Mouse (Mus musculus) MEL (cell line): ENCODE data around the gene Cdkn2d. TPM values are rescaled to one million over a fixed set of nuclear protein-coding genes. Genes with fewer than 3 reads are reported as not detected.
A peak's percentile ranks its signal among the peaks of the same experiment; 100 is the strongest.

Experiments
- DNase-seq: peaks from one replicate; pipeline ENCODE4 v3.0.0; 2011; ENCODE audit warnings: low read depth, low spot score
- H3K27ac ChIP-seq: 2 replicates; pipeline ENCODE4 v1.5.1; 2012; ENCODE audit warnings: low read depth, mild to moderate bottlenecking, control low read depth, low read length, moderate library complexity; ENCODE audit not compliant: control insufficient read depth
- H3K27me3 ChIP-seq, 2 experiments: fragments of 150-350 bp in 1 of 2; sonication (generic) in 1 of 2; 2 replicates each; pipeline ENCODE4 v1.6.1; 2012; ENCODE audit warnings: low read length in 2 of 2, mild to moderate bottlenecking in 2 of 2, improper control_type of control experiment in 1 of 2, moderate library complexity in 1 of 2; ENCODE audit not compliant: insufficient read depth in 2 of 2, control insufficient read depth in 1 of 2
- H3K36me3 ChIP-seq, 2 experiments: 2 replicates each; pipeline ENCODE4 v1.6.1; 2012 to 2014; ENCODE audit warnings: low read length in 2 of 2, improper control_type of control experiment in 1 of 2, inconsistent platforms in 1 of 2, mild to moderate bottlenecking in 1 of 2; ENCODE audit not compliant: insufficient read depth in 2 of 2, control insufficient read depth in 1 of 2
- H3K4me1 ChIP-seq, 2 experiments: fragments of 150-350 bp in 1 of 2; sonication (generic) in 1 of 2; 2 replicates each; pipeline ENCODE4 v1.6.1; 2012; ENCODE audit warnings: low read length in 2 of 2, improper control_type of control experiment in 1 of 2, mild to moderate bottlenecking in 1 of 2; ENCODE audit not compliant: insufficient read depth in 2 of 2, control insufficient read depth in 1 of 2
- H3K4me3 ChIP-seq, 2 experiments: fragments of 150-350 bp in 1 of 2; sonication (generic) in 1 of 2; 2 replicates each; pipeline ENCODE4 v1.5.1; 2012; ENCODE audit warnings: low read depth in 2 of 2, low read length in 2 of 2, mild to moderate bottlenecking in 2 of 2, moderate library complexity in 2 of 2, control low read depth in 1 of 2, improper control_type of control experiment in 1 of 2; ENCODE audit not compliant: control insufficient read depth in 1 of 2, insufficient read depth in 1 of 2
- H3K79me2 ChIP-seq: 2 replicates; pipeline ENCODE4 v1.6.1; 2012; ENCODE audit warnings: mild to moderate bottlenecking, low read length, moderate library complexity; ENCODE audit not compliant: control insufficient read depth, poor library complexity, insufficient read depth
- H3K9ac ChIP-seq: 2 replicates; pipeline ENCODE4 v1.6.1; 2012; ENCODE audit warnings: low read depth, mild to moderate bottlenecking, control low read depth, low read length, moderate library complexity; ENCODE audit not compliant: control insufficient read depth, poor library complexity, severe bottlenecking
- H3K9me3 ChIP-seq: fragments of 150-350 bp; sonication (generic); replicated peaks from 2 replicates; pipeline ENCODE4 v1.6.1; 2012; ENCODE audit warnings: mild to moderate bottlenecking, low read length, improper control_type of control experiment, moderate library complexity; ENCODE audit not compliant: insufficient read depth
- CHD1 ChIP-seq: IDR thresholded peaks from 2 replicates; pipeline ENCODE4 v1.6.1; 2012; ENCODE audit warnings: low read depth, mild to moderate bottlenecking, inconsistent platforms, low read length, improper control_type of control experiment
- CHD2 ChIP-seq: IDR thresholded peaks from 2 replicates; pipeline ENCODE4 v1.6.1; 2011; ENCODE audit warnings: low read length, improper control_type of control experiment
- ELF1 ChIP-seq: IDR thresholded peaks from 2 replicates; pipeline ENCODE4 v1.6.1; 2014; ENCODE audit warnings: low read depth, mild to moderate bottlenecking, inconsistent platforms, low read length, improper control_type of control experiment, moderate library complexity
- JUND ChIP-seq: IDR thresholded peaks from 2 replicates; pipeline ENCODE4 v1.6.1; 2011; ENCODE audit warnings: low read depth, mild to moderate bottlenecking, improper control_type of control experiment, low read length
- KAT2A ChIP-seq: conservative IDR thresholded peaks from 2 replicates; pipeline ENCODE4 v1.6.1; 2012; ENCODE audit warnings: low read depth, low read length, improper control_type of control experiment, inconsistent platforms
- MAFK ChIP-seq: IDR thresholded peaks from 2 replicates; pipeline ENCODE4 v1.6.1; 2011; ENCODE audit warnings: low read depth, mild to moderate bottlenecking, low read length, improper control_type of control experiment, borderline replicate concordance
- MAZ ChIP-seq: IDR thresholded peaks from 2 replicates; pipeline ENCODE4 v1.6.1; 2012; ENCODE audit warnings: low read depth, mild to moderate bottlenecking, inconsistent platforms, low read length, improper control_type of control experiment
- MYB ChIP-seq: IDR thresholded peaks from 2 replicates; pipeline ENCODE4 v1.6.1; 2011; ENCODE audit warnings: mild to moderate bottlenecking, low read depth, low read length, improper control_type of control experiment
- POLR2A ChIP-seq, 2 experiments: IDR thresholded peaks; 2 replicates each; pipeline ENCODE4 v1.6.1; 2011 to 2012; ENCODE audit warnings: low read length in 2 of 2, mild to moderate bottlenecking in 2 of 2, control low read depth in 1 of 2, improper control_type of control experiment in 1 of 2, low read depth in 1 of 2, moderate library complexity in 1 of 2; ENCODE audit not compliant: control insufficient read depth in 1 of 2, insufficient read depth in 1 of 2, poor library complexity in 1 of 2
- POLR2AphosphoS2 ChIP-seq: IDR thresholded peaks from 2 replicates; pipeline ENCODE4 v1.6.1; 2011; ENCODE audit warnings: low read length, improper control_type of control experiment
- RCOR1 ChIP-seq: IDR thresholded peaks from 2 replicates; pipeline ENCODE4 v1.6.1; 2012; ENCODE audit warnings: low read depth, mild to moderate bottlenecking, inconsistent platforms, low read length, improper control_type of control experiment
- SIN3A ChIP-seq: IDR thresholded peaks from 2 replicates; pipeline ENCODE4 v1.6.1; 2012; ENCODE audit warnings: low read length, improper control_type of control experiment, inconsistent platforms
- SMC3 ChIP-seq: IDR thresholded peaks from 2 replicates; pipeline ENCODE4 v1.6.1; 2011; ENCODE audit warnings: low read depth, low read length, improper control_type of control experiment
- TAL1 ChIP-seq: IDR thresholded peaks from 2 replicates; pipeline ENCODE4 v1.6.1; 2012; ENCODE audit warnings: mild to moderate bottlenecking, inconsistent platforms, low read length, moderate library complexity, mixed read lengths
- USF1 ChIP-seq: IDR thresholded peaks from 2 replicates; pipeline ENCODE4 v1.6.1; 2014; ENCODE audit warnings: low read depth, mild to moderate bottlenecking, inconsistent platforms, low read length, improper control_type of control experiment, moderate library complexity
- USF2 ChIP-seq, 2 experiments: IDR thresholded peaks; 2 replicates each; pipeline ENCODE4 v1.6.1; 2011 to 2012; ENCODE audit warnings: improper control_type of control experiment in 2 of 2, low read length in 2 of 2, borderline replicate concordance in 1 of 2, inconsistent platforms in 1 of 2, low read depth in 1 of 2, mild to moderate bottlenecking in 1 of 2; ENCODE audit not compliant: insufficient read depth in 1 of 2
- ZKSCAN1 ChIP-seq: IDR thresholded peaks from 2 replicates; pipeline ENCODE4 v1.6.1; 2012; ENCODE audit warnings: low read depth, mild to moderate bottlenecking, inconsistent platforms, low read length, improper control_type of control experiment, moderate library complexity
- polyA plus RNA-seq, 2 experiments: library from polyadenylated mRNA; stranded (reverse) in 1 of 2; unstranded in 1 of 2; fragments of >175 nt in 1 of 2; fragments of >200 nt in 1 of 2; gene quantifications; 2 replicates each; pipeline versions ENCODE4 v1.2.1 to v1.2.4; 2012; ENCODE audit warnings: low replicate concordance in 2 of 2, low read depth in 1 of 2; ENCODE audit not compliant: insufficient read length in 2 of 2, insufficient read depth in 1 of 2, missing spikeins in 1 of 2
- total RNA-seq: library from RNA; depleted of rRNA; stranded (reverse); fragments of 300-350 nt; gene quantifications from 2 replicates; pipeline ENCODE4 v1.2.3, GENCODE M21; 2012

Gene Cdkn2d
- total and polyA plus RNA-seq, 3 experiments, result 40.1 to 67.9 TPM; not detected in 1

DNA sequence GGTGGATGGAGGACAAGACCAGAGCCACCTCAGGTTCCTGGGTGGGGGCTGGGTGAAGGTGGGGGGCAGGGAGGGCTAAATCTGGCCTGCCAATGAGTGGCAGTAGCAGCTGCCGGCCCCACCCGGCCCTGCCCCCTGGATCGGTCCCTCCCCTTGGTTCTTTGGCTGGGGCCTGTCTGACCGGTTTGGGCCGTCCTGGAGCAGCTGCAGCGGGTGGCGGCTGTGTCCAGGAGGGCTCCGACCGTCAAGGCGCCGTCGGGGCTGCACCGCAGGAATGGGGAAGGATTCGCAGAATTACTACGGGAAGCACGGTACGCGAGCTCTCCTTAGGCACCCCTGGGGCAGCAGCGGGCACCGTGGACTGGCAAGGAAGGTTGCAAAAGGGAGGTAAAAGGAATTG lies 46.4 kb upstream of the Cdkn2d start:
- TF ChIP-seq ELF1 (0 out of 2 replicates have a peak, but pooled peaks have one; percentile 8), SMC3 (no peak)
- H3K79me2 ChIP-seq, result no peaks in the 10 kb centered on the region
- no peaks in the 10 kb centered on the region for H3K27me3 ChIP-seq
- no peak overlapping the region for H3K4me3 ChIP-seq
- no peaks in the 10 kb centered on the region for H3K9me3 ChIP-seq
- H3K4me1 ChIP-seq, result no peaks in the 10 kb centered on the region
- H3K9ac ChIP-seq, result no peak overlapping the region
- H3K36me3 ChIP-seq, result no peaks in the 10 kb centered on the region
- H3K27ac ChIP-seq, result no peak overlapping the region
- no peak for DNase-seq

- Histone ChIP-seq H3K4me1 (no peaks in the 10 kb centered on the region), H3K27ac (no peak overlapping the region), H3K36me3 (no peaks in the 10 kb centered on the region), H3K79me2 (no peaks in the 10 kb centered on the region), H3K9me3 (no peaks in the 10 kb centered on the region), H3K27me3 (no peaks in the 10 kb centered on the region), H3K9ac (no peak overlapping the region), H3K4me3 (no peak overlapping the region)
- no peak for DNase-seq
- TF ChIP-seq SMC3, result no peak
- TF ChIP-seq CHD1, result no peak
- TF ChIP-seq KAT2A, result no peak
- TF ChIP-seq MYB, result no peak
- no peak for TF ChIP-seq JUND
- no peak for TF ChIP-seq MAZ
- no peak for TF ChIP-seq POLR2A (IDR thresholded peaks at IDR 0.05; ENCODE audit: control insufficient read depth in 1 of 2, insufficient read depth in 1 of 2, low read depth in 1 of 2, low read length in 2 of 2, poor library complexity in 1 of 2)
- no peak for TF ChIP-seq SIN3A
- TF ChIP-seq ZKSCAN1, result no peak
- TF ChIP-seq, all 39 proteins: peak for 0
These were observed 45.3 kb upstream of the Cdkn2d start for GRCm38 (mm10) chr9:21336491-21336890.

DNA sequence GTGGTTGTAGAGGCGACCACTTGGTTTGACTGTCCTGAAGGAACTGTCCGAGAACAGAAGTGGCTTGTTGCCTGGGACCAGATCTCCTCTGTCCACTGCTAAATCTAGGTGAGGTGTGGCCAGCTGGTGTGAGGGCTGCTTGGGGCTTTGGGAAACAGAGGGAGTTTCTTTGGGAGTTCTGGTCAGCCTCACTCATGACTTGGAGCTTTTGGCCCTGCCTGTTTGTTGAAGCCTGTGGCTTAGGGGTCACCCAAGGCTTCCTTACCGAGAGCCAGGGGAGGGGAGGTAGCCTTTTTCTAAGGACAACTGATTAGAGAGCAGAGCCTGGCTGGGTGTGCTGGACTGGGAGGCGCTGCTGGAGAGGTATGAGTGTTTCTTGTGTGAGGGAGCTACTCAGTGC lies 44.2 kb upstream of the Cdkn2d start:
- H3K27me3 ChIP-seq, result no peaks in the 10 kb centered on the region
- H3K79me2 ChIP-seq, result peaks cover 2% of the 10 kb centered on the region; the same call in 1 of the 2 replicates
- H3K36me3 ChIP-seq, result no peaks in the 10 kb centered on the region
- no peak for TF ChIP-seq USF1
- TF ChIP-seq USF2 (IDR thresholded peaks at IDR 0.05; ENCODE audit: borderline replicate concordance in 1 of 2, insufficient read depth in 1 of 2, low read depth in 1 of 2, low read length in 2 of 2), result no peak
- no peak for TF ChIP-seq RCOR1
- TF ChIP-seq POLR2AphosphoS2, result no peak
- no peak for TF ChIP-seq CHD2
- no peak for TF ChIP-seq SMC3
- no peak for TF ChIP-seq POLR2A (IDR thresholded peaks at IDR 0.05; ENCODE audit: control insufficient read depth in 1 of 2, insufficient read depth in 1 of 2, low read depth in 1 of 2, low read length in 2 of 2, poor library complexity in 1 of 2)
- no peak for TF ChIP-seq MAFK
- TF ChIP-seq TAL1, result no peak
- no peaks in the 10 kb centered on the region for H3K9me3 ChIP-seq
- no peak overlapping the region for H3K27ac ChIP-seq
- no peak for DNase-seq
- H3K4me3 ChIP-seq, result no peak overlapping the region
- H3K4me1 ChIP-seq, result no peaks in the 10 kb centered on the region
- H3K9ac ChIP-seq, result no peak overlapping the region
